Mouse (Mus musculus) CH12.LX (cell line): Measurements from ENCODE around the gene Malrd1.

Source experiments
- CHD2 ChIP-seq: IDR thresholded peaks from 2 replicates; pipeline ENCODE4 v1.6.1; 2011; ENCODE audit warnings: low read length, improper control_type of control experiment
- CTCF ChIP-seq, 2 experiments: IDR thresholded peaks in 1 of 2; conservative IDR thresholded peaks in 1 of 2; 2 replicates each; pipeline ENCODE4 v1.5.1; 2011 to 2012; ENCODE audit warnings: low read depth in 2 of 2, low read length in 2 of 2, improper control_type of control experiment in 1 of 2, inconsistent platforms in 1 of 2, mild to moderate bottlenecking in 1 of 2, moderate library complexity in 1 of 2
- E2F4 ChIP-seq: IDR thresholded peaks from 2 replicates; pipeline ENCODE4 v1.6.1; 2011; ENCODE audit warnings: low read depth, low read length, improper control_type of control experiment; ENCODE audit not compliant: insufficient replicate concordance
- MXI1 ChIP-seq: IDR thresholded peaks from 2 replicates; pipeline ENCODE4 v1.6.1; 2011; ENCODE audit warnings: mild to moderate bottlenecking, low read depth, low read length, improper control_type of control experiment
- POLR2A ChIP-seq: IDR thresholded peaks from 2 replicates; pipeline ENCODE4 v1.6.1; 2011; ENCODE audit warnings: low read depth, mild to moderate bottlenecking, improper control_type of control experiment, low read length
- SIN3A ChIP-seq: IDR thresholded peaks from 2 replicates; pipeline ENCODE4 v1.6.1; 2012; ENCODE audit warnings: low read length, improper control_type of control experiment, inconsistent platforms
- TBP ChIP-seq: conservative IDR thresholded peaks from 2 replicates; pipeline ENCODE4 v1.6.1; 2011; ENCODE audit warnings: low read depth, low read length, improper control_type of control experiment
- UBTF ChIP-seq: IDR thresholded peaks from 2 replicates; pipeline ENCODE4 v1.6.1; 2012; ENCODE audit warnings: low read depth, mild to moderate bottlenecking, inconsistent platforms, low read length, improper control_type of control experiment, moderate library complexity

DNA sequence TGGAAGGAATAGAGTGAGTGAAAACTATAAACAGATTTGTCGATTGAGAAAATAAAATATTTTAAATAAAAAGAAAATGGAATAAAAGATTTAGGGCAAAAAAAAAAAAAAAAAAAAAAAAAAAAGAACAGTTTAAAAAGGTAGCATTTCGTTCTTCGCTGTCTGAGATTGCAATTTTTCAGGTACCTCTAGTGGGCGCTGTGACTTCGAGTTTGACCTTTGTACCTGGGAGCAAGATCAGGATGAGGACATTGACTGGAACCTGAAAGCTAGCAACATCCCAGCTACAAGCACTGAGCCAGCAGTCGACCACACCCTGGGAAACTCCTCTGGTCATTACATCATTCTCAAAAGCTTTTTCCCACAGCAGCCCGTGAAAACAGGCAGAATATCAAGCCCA lies 343.1 kb downstream of the Malrd1 start:
- TF ChIP-seq E2F4 (no peak), CTCF (conservative IDR thresholded peaks at IDR 0.05 in 1 of 2, IDR thresholded peaks at IDR 0.05 in 1 of 2; ENCODE audit: low read depth in 2 of 2, low read length in 2 of 2) (peak; percentile 12 to 18; a peak in 1 of 4 replicates), CHD2 (no peak), MXI1 (no peak), POLR2A (no peak), UBTF (no peak), SIN3A (no peak), TBP (no peak)
